Mouse (Mus musculus) stomach, postnatal 0 days (tissue): ENCODE results near the gene Nhp2.

Experiments
- CTCF ChIP-seq: IDR thresholded peaks from 2 replicates; pipeline ENCODE4 v1.5.1; 2016; ENCODE audit warnings: antibody characterized with exemption, low read depth, mild to moderate bottlenecking, moderate library complexity
- EP300 ChIP-seq: optimal IDR thresholded peaks from 2 replicates; pipeline ENCODE3; 2016; ENCODE audit warnings: antibody characterized with exemption

DNA sequence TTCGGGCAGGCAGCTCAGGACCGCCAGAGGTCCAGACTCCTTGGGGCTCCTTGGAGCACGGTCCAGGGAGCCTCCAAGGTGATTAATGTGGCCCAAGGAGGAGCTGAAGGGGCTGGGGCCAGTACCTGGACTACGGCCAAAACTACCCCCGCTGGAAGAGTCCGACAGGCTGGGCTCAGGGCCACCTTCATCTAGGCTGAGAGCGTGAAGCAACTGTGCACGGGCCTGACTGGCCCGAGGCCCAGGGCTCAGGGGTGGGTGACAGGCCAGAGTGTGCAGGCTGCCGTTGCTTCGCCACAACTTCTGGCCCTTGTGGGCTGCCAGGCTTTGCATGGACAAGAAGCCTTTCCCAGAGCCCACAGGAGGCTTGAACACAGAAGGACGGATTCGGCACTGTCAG is 25.8 kb downstream of the Nhp2 start:
- TF ChIP-seq CTCF (no peak), EP300 (no peak)
